Mouse (Mus musculus) limb, embryonic 14.5 days (tissue): ENCODE measurements around the gene Pold4. TPM values are rescaled to one million over a fixed set of nuclear protein-coding genes. Genes with fewer than 3 reads are reported as not detected.

Experiments used
- ATAC-seq: fragments of 200-750 bp; cut with Nextera tagmentation; 2 replicates; pipeline ENCODE4 v1.8.0; 2017; ENCODE audit warnings: low read depth, moderate number of reproducible peaks, moderate TSS enrichment; ENCODE audit not compliant: low FRiP score
- DNase-seq: peaks from one replicate; pipeline ENCODE4 v3.0.0-alpha.2; 2015; ENCODE audit warnings: low spot score
- H3K27ac ChIP-seq: fragments of 300-500 bp; sonication (generic); replicated peaks from 2 replicates; pipeline ENCODE4 v1.5.1; 2014; ENCODE audit warnings: low read depth, mild to moderate bottlenecking, low read length, moderate library complexity, mixed read lengths
- H3K27me3 ChIP-seq: fragments of 300-500 bp; sonication (generic); 2 replicates; pipeline ENCODE4 v1.6.1; 2014; ENCODE audit warnings: low read length, mixed read lengths; ENCODE audit not compliant: control insufficient read depth, insufficient read depth
- H3K36me3 ChIP-seq: fragments of 300-500 bp; sonication (generic); 2 replicates; pipeline ENCODE4 v1.6.1; 2014; ENCODE audit warnings: mild to moderate bottlenecking, low read length, moderate library complexity, mixed read lengths; ENCODE audit not compliant: control insufficient read depth, insufficient read depth
- H3K4me1 ChIP-seq: fragments of 300-500 bp; sonication (generic); 2 replicates; pipeline ENCODE4 v1.6.1; 2014; ENCODE audit warnings: antibody characterized with exemption, low read length, mixed read lengths; ENCODE audit not compliant: control insufficient read depth, insufficient read depth
- H3K4me2 ChIP-seq: fragments of 300-500 bp; sonication (generic); replicated peaks from 2 replicates; pipeline ENCODE4 v1.6.1; 2014; ENCODE audit warnings: low read depth, mild to moderate bottlenecking, low read length, moderate library complexity; ENCODE audit not compliant: severe bottlenecking
- H3K4me3 ChIP-seq: fragments of 300-500 bp; sonication (generic); replicated peaks from 2 replicates; pipeline ENCODE4 v1.5.1; 2014; ENCODE audit warnings: low read length
- H3K9ac ChIP-seq: fragments of 300-500 bp; sonication (generic); 2 replicates; pipeline ENCODE4 v1.6.1; 2014; ENCODE audit warnings: mild to moderate bottlenecking, low read depth, low read length, moderate library complexity; ENCODE audit not compliant: severe bottlenecking
- H3K9me3 ChIP-seq: fragments of 300-500 bp; sonication (generic); 2 replicates; pipeline ENCODE4 v1.6.1; 2016; ENCODE audit warnings: low read length; ENCODE audit not compliant: control insufficient read depth
- POLR2A ChIP-seq: fragments of 200-500 bp; IDR thresholded peaks from 2 replicates; pipeline ENCODE4 v1.8.0; 2012; ENCODE audit warnings: inconsistent platforms, mild to moderate bottlenecking, moderate library complexity, borderline replicate concordance; ENCODE audit not compliant: insufficient read depth, insufficient read length; ENCODE audit errors: extremely low read depth
- WGBS: fragments of 180-500 bp; shearing (Covaris S2); extraction: QIAGEN DNeasy Blood & Tissue Kit; methylation state at CpG from one replicate; pipeline ENCODE4 v1.1.7; 2014; 5-methylcytosine and 5-hydroxymethylcytosine counted together
- polyA plus RNA-seq, 2 experiments: library from polyadenylated mRNA; depleted of rRNA in 1 of 2; stranded (reverse) in 1 of 2; unstranded in 1 of 2; fragments of >200 nt; fragmentation: Nextera tagmentation in 1 of 2; extraction: Ambion mirVana in 1 of 2; gene quantifications; 2 replicates each; pipeline versions ENCODE4 v1.2.1 to v1.2.3; 2012 to 2014

Pold4 gene
- polyA plus RNA-seq, 2 experiments: 26.5 to 48.0 TPM

- H3K4me3 ChIP-seq: no peak overlapping the region
- peaks cover 47% of the 10 kb centered on the region for H3K4me1 ChIP-seq
- 78% methylated on average over 11 of the region's 11 CpGs for WGBS
- ATAC-seq (no peak), DNase-seq (no peak)
- H3K4me2 ChIP-seq: no peak overlapping the region
- H3K27ac ChIP-seq: no peak overlapping the region
- 0 out of 2 replicates have a peak overlapping the region, but pooled peaks have one; percentile 22 for H3K9ac ChIP-seq
- H3K36me3 ChIP-seq: peaks cover 14% of the 10 kb centered on the region
- H3K27me3 ChIP-seq: no peaks in the 10 kb centered on the region
- no peak for TF ChIP-seq POLR2A
- no peaks in the 10 kb centered on the region for H3K9me3 ChIP-seq
These were observed 13.4 kb upstream of the Pold4 start for GRCm38 (mm10) chr19:4218293-4218692.

GRCm38 (mm10) chr19:4218784-4219183 is 12.9 kb upstream of the Pold4 start:
- Histone ChIP-seq H3K9ac (no peak overlapping the region), H3K4me3 (no peak overlapping the region), H3K9me3 (no peaks in the 10 kb centered on the region), H3K27ac (no peak overlapping the region), H3K4me2 (no peak overlapping the region), H3K4me1 (peaks cover 42% of the 10 kb centered on the region), H3K27me3 (no peaks in the 10 kb centered on the region), H3K36me3 (peaks cover 14% of the 10 kb centered on the region)
- no peak for ATAC-seq
- WGBS: 88% methylated on average over 1 of the region's 1 CpGs
- TF ChIP-seq POLR2A: no peak
- no peak for DNase-seq

- no peak overlapping the region for H3K4me3 ChIP-seq
- TF ChIP-seq POLR2A: no peak
- no peaks in the 10 kb centered on the region for H3K9me3 ChIP-seq
- H3K4me1 ChIP-seq: peaks cover 40% of the 10 kb centered on the region
- H3K36me3 ChIP-seq: peaks cover 14% of the 10 kb centered on the region
- 0 out of 2 replicates have a peak overlapping the region, but pooled peaks have one; percentile 25 for H3K9ac ChIP-seq
- no peak overlapping the region for H3K4me2 ChIP-seq
- ATAC-seq: no peak
- no peaks in the 10 kb centered on the region for H3K27me3 ChIP-seq
- no peak overlapping the region for H3K27ac ChIP-seq
- 81% methylated on average over 6 of the region's 6 CpGs for WGBS
- no peak for DNase-seq
These were observed 11.8 kb upstream of the Pold4 start for GRCm38 (mm10) chr19:4219943-4220342.

GRCm38 (mm10) chr19:4220416-4220815 is 11.3 kb upstream of the Pold4 start:
- Histone ChIP-seq H3K9me3 (no peaks in the 10 kb centered on the region), H3K27me3 (no peaks in the 10 kb centered on the region), H3K27ac (no peak overlapping the region), H3K4me1 (peaks cover 40% of the 10 kb centered on the region), H3K4me3 (no peak overlapping the region), H3K9ac (peak overlapping the region; percentile 25; the same call in 1 of the 2 replicates), H3K4me2 (no peak overlapping the region), H3K36me3 (peaks cover 14% of the 10 kb centered on the region)
- WGBS: 29% methylated on average over 4 of the region's 4 CpGs
- DNase-seq (no peak), ATAC-seq (no peak)
- no peak for TF ChIP-seq POLR2A

GRCm38 (mm10) chr19:4220957-4221743 is 10.5 kb upstream of the Pold4 start:
- Histone ChIP-seq H3K4me3 (no peak overlapping the region), H3K9me3 (no peaks in the 10 kb centered on the region), H3K4me1 (peaks cover 36% of the 10 kb centered on the region), H3K36me3 (peaks cover 14% of the 10 kb centered on the region), H3K4me2 (no peak overlapping the region), H3K27ac (no peak overlapping the region), H3K9ac (no peak overlapping the region; the same call in 1 of the 2 replicates), H3K27me3 (no peaks in the 10 kb centered on the region)
- no peak for TF ChIP-seq POLR2A
- WGBS: 35% methylated on average over 14 of the region's 14 CpGs
- DNase-seq (no peak), ATAC-seq (no peak)
